Mouse (Mus musculus) embryonic facial prominence, embryonic 15.5 days (tissue): Measurements from ENCODE around the gene Slc12a9. TPM values are rescaled to one million over a fixed set of nuclear protein-coding genes. Genes with fewer than 3 reads are reported as not detected.
"Not testable (repeated sequence)": the region's sequence is repeated elsewhere in the genome, so short reads cannot be mapped to it uniquely, and the experiment has no call there.

Experiments used
- ATAC-seq: fragments of 200-750 bp; cut with Nextera tagmentation; 2 replicates; pipeline ENCODE4 v1.8.0; 2017; ENCODE audit warnings: low read depth, moderate TSS enrichment; ENCODE audit not compliant: insufficient number of reproducible peaks, low FRiP score, low TSS enrichment
- H3K27ac ChIP-seq: fragments of 300-500 bp; sonication (generic); replicated peaks from 2 replicates; pipeline ENCODE4 v1.5.1; 2015; ENCODE audit warnings: mild to moderate bottlenecking, inconsistent platforms
- H3K27me3 ChIP-seq: fragments of 300-500 bp; sonication (generic); 2 replicates; pipeline ENCODE4 v1.6.1; 2015; ENCODE audit warnings: inconsistent platforms
- H3K36me3 ChIP-seq: fragments of 300-500 bp; sonication (generic); 2 replicates; pipeline ENCODE4 v1.6.1; 2015; ENCODE audit warnings: mild to moderate bottlenecking, inconsistent platforms
- H3K4me1 ChIP-seq: fragments of 300-500 bp; sonication (generic); 2 replicates; pipeline ENCODE4 v1.6.1; 2015; ENCODE audit warnings: inconsistent platforms
- H3K4me2 ChIP-seq: fragments of 300-500 bp; sonication (generic); replicated peaks from 2 replicates; pipeline ENCODE4 v1.6.1; 2015; ENCODE audit warnings: mild to moderate bottlenecking, inconsistent platforms
- H3K4me3 ChIP-seq: fragments of 300-500 bp; sonication (generic); replicated peaks from 2 replicates; pipeline ENCODE4 v1.5.1; 2015; ENCODE audit warnings: mild to moderate bottlenecking, inconsistent platforms
- H3K9ac ChIP-seq: fragments of 300-500 bp; sonication (generic); 2 replicates; pipeline ENCODE4 v1.6.1; 2015; ENCODE audit warnings: inconsistent platforms
- H3K9me3 ChIP-seq: fragments of 300-500 bp; sonication (generic); replicated peaks from 2 replicates; pipeline ENCODE4 v1.6.1; 2016; ENCODE audit warnings: inconsistent platforms
- WGBS: fragments of 180-500 bp; shearing (Covaris S2); methylation state at CpG from one replicate; pipeline ENCODE4 v1.1.7; 2015; 5-methylcytosine and 5-hydroxymethylcytosine counted together
- microRNA-seq: library from miRNA; unstranded; fragments of <30 nt; microRNA quantifications from one replicate; pipeline ENCODE4, GENCODE M21; 2016; ENCODE audit warnings: borderline number of aligned reads
- polyA plus RNA-seq: library from polyadenylated mRNA; unstranded; fragments of >200 nt; fragmentation: Nextera tagmentation; extraction: Ambion mirVana; gene quantifications from 2 replicates; pipeline ENCODE4 v1.2.1, GENCODE M21; 2015

The Slc12a9 gene
- polyA plus RNA-seq, 1 experiment from 2014 or later = 16.3 TPM

- Histone ChIP-seq H3K4me3 (peak overlapping the region; percentile 43), H3K4me2 (peak overlapping the region; percentile 85), H3K27ac (no peak overlapping the region), H3K36me3 (no peaks in the 10 kb centered on the region), H3K27me3 (peaks cover 41% of the 10 kb centered on the region), H3K4me1 (peaks cover 25% of the 10 kb centered on the region), H3K9me3 (no peaks in the 10 kb centered on the region), H3K9ac (no peak overlapping the region)
- peak; percentile 69 for ATAC-seq
- WGBS = under 1% methylated on average over 16 of the region's 16 CpGs
Measured at GRCm38 (mm10) chr5:137286655-137287031, 46.8 kb downstream of the Slc12a9 start.

GRCm38 (mm10) chr5:137285986-137286385 is 47.4 kb downstream of the Slc12a9 start:
- no peak for ATAC-seq
- Histone ChIP-seq H3K36me3 (no peaks in the 10 kb centered on the region), H3K4me1 (peaks cover 25% of the 10 kb centered on the region), H3K4me2 (no peak overlapping the region), H3K9me3 (no peaks in the 10 kb centered on the region), H3K4me3 (no peak overlapping the region), H3K27me3 (peaks cover 36% of the 10 kb centered on the region), H3K9ac (no peak overlapping the region), H3K27ac (no peak overlapping the region)
- WGBS = 40% methylated on average over 7 of the region's 7 CpGs

- Histone ChIP-seq H3K27ac (no peak overlapping the region), H3K9me3 (no peaks in the 10 kb centered on the region), H3K27me3 (peaks cover 27% of the 10 kb centered on the region), H3K9ac (no peak overlapping the region), H3K4me2 (no peak overlapping the region), H3K4me3 (no peak overlapping the region), H3K36me3 (no peaks in the 10 kb centered on the region), H3K4me1 (peaks cover 25% of the 10 kb centered on the region)
- WGBS = 62% methylated on average over 5 of the region's 5 CpGs
- no peak for ATAC-seq
Measured at GRCm38 (mm10) chr5:137285045-137285444, 48.4 kb downstream of the Slc12a9 start.

GRCm38 (mm10) chr5:137284411-137284810 is 49.0 kb downstream of the Slc12a9 start:
- 87% methylated on average over 5 of the region's 6 CpGs for WGBS

GRCm38 (mm10) chr5:137277360-137278342 is 55.7 kb downstream of the Slc12a9 start:
- H3K36me3 ChIP-seq = no peaks in the 10 kb centered on the region
- WGBS = 44% methylated on average over 18 of the region's 18 CpGs
- no peak overlapping the region for H3K9ac ChIP-seq
- H3K4me3 ChIP-seq = no peak overlapping the region
- H3K4me1 ChIP-seq = no peaks in the 10 kb centered on the region
- H3K27me3 ChIP-seq = no peaks in the 10 kb centered on the region
- ATAC-seq = peak; percentile 57; the same call in 1 of the 2 replicates
- no peak overlapping the region for H3K4me2 ChIP-seq
- H3K9me3 ChIP-seq = no peaks in the 10 kb centered on the region
- no peak overlapping the region for H3K27ac ChIP-seq

More at GRCm38 (mm10) chr5:137284411-137284810, 49.0 kb downstream of the Slc12a9 start:
- not testable (repeated sequence) for ATAC-seq, H3K9ac ChIP-seq, H3K9me3 ChIP-seq, H3K4me3 ChIP-seq, H3K4me2 ChIP-seq, H3K36me3 ChIP-seq, H3K27ac ChIP-seq
- H3K4me1 ChIP-seq = peaks cover 24% of the 10 kb centered on the region
- peaks cover 20% of the 10 kb centered on the region for H3K27me3 ChIP-seq

- Histone ChIP-seq H3K9me3 (no peaks in the 10 kb centered on the region), H3K36me3 (no peaks in the 10 kb centered on the region), H3K4me2 (0 out of 2 replicates have a peak overlapping the region, but pooled peaks have one; percentile 19), H3K9ac (no peak overlapping the region), H3K4me1 (no peaks in the 10 kb centered on the region), H3K27me3 (no peaks in the 10 kb centered on the region; the same call in 1 of the 2 replicates), H3K27ac (no peak overlapping the region), H3K4me3 (no peak overlapping the region)
- 29% methylated on average over 15 of the region's 18 CpGs for WGBS
- ATAC-seq = 0 out of 2 replicates have a peak, but pooled peaks have one; percentile 19
Measured at GRCm38 (mm10) chr5:137268131-137268910, 65.1 kb downstream of the Slc12a9 start.

- Histone ChIP-seq H3K9me3 (no peaks in the 10 kb centered on the region), H3K9ac (no peak overlapping the region), H3K27ac (no peak overlapping the region), H3K36me3 (no peaks in the 10 kb centered on the region), H3K4me1 (no peaks in the 10 kb centered on the region), H3K4me3 (no peak overlapping the region), H3K4me2 (no peak overlapping the region), H3K27me3 (no peaks in the 10 kb centered on the region; the same call in 1 of the 2 replicates)
- 88% methylated on average over 11 of the region's 11 CpGs for WGBS
- no peak for ATAC-seq
Measured at GRCm38 (mm10) chr5:137264787-137265186, 68.6 kb downstream of the Slc12a9 start.

Small RNA genes lying within 50 kb of the gene (microRNA-seq; reads per million reads assigned to microRNA genes)
- not detected for gene Mir7036
- not detected for gene Mir8116

Other genes starting within 250 kb of the Slc12a9 start
- 7.8 and 8.5 TPM in 2 replicates for gene Trim56, start 217.4 kb downstream of the Slc12a9 start, polyA plus RNA-seq
- gene Muc3, start 184.3 kb downstream of the Slc12a9 start, polyA plus RNA-seq = 0.09 TPM in 1 of 2 replicates, not detected in the other
- 0.17 and 0.28 TPM in 2 replicates for gene Muc3a, start 121.2 kb downstream of the Slc12a9 start, polyA plus RNA-seq
- gene Ache, start 46.1 kb downstream of the Slc12a9 start, polyA plus RNA-seq = 19.0 and 24.0 TPM in 2 replicates
- gene Ufsp1, start 39.0 kb downstream of the Slc12a9 start, polyA plus RNA-seq = 10.9 and 11.0 TPM in 2 replicates
- 124 TPM in 2 replicates for gene Srrt, start 25.9 kb downstream of the Slc12a9 start, polyA plus RNA-seq
- gene Trip6, start 19.2 kb downstream of the Slc12a9 start, polyA plus RNA-seq = 112 and 117 TPM in 2 replicates
- 60.2 and 66.1 TPM in 2 replicates for gene Ephb4, start 16.5 kb upstream of the Slc12a9 start, polyA plus RNA-seq
- gene Zan, start 143.5 kb upstream of the Slc12a9 start, polyA plus RNA-seq = 0.21 and 0.23 TPM in 2 replicates
- 45.1 and 45.9 TPM in 2 replicates for gene Pop7, start 168.9 kb upstream of the Slc12a9 start, polyA plus RNA-seq
- gene Gigyf1, start 185.0 kb upstream of the Slc12a9 start, polyA plus RNA-seq = 12.7 and 15.5 TPM in 2 replicates
- gene Epo, start 199.6 kb upstream of the Slc12a9 start, polyA plus RNA-seq = not detected in 2 replicates
- 442 and 451 TPM in 2 replicates for gene Gnb2, start 199.9 kb upstream of the Slc12a9 start, polyA plus RNA-seq
- gene Actl6b, start 219.9 kb upstream of the Slc12a9 start, polyA plus RNA-seq = 1.4 and 2.8 TPM in 2 replicates
- 1.5 and 2.0 TPM in 2 replicates for gene Tfr2, start 236.2 kb upstream of the Slc12a9 start, polyA plus RNA-seq